Mouse (Mus musculus) hindbrain, embryonic 14.5 days (tissue): ENCODE results near the gene Map7d1. TPM values are rescaled to one million over a fixed set of nuclear protein-coding genes. Genes with fewer than 3 reads are reported as not detected.

Experiments
- ATAC-seq: fragments of 200-750 bp; cut with Nextera tagmentation; 2 replicates; pipeline ENCODE4 v1.8.0; 2017; ENCODE audit warnings: moderate number of reproducible peaks, mild to moderate bottlenecking, moderate TSS enrichment, moderate library complexity; ENCODE audit not compliant: low FRiP score
- DNase-seq: peaks from one replicate; pipeline ENCODE4 v3.0.0-alpha.2; 2015; ENCODE audit warnings: low spot score
- H3K27ac ChIP-seq: fragments of 300-500 bp; sonication (generic); 2 replicates; pipeline ENCODE4 v1.5.1; 2014; ENCODE audit warnings: mild to moderate bottlenecking, moderate library complexity
- H3K27me3 ChIP-seq: fragments of 300-500 bp; sonication (generic); 2 replicates; pipeline ENCODE4 v1.6.1; 2014; ENCODE audit warnings: mild to moderate bottlenecking, low read length, mixed read lengths; ENCODE audit not compliant: control insufficient read depth, insufficient read depth
- H3K36me3 ChIP-seq: fragments of 300-500 bp; sonication (generic); replicated peaks from 2 replicates; pipeline ENCODE4 v1.6.1; 2014; ENCODE audit not compliant: control insufficient read depth, insufficient read depth
- H3K4me1 ChIP-seq: fragments of 300-500 bp; sonication (generic); replicated peaks from 2 replicates; pipeline ENCODE4 v1.6.1; 2014; ENCODE audit warnings: antibody characterized with exemption, low read length, mixed read lengths; ENCODE audit not compliant: control insufficient read depth, insufficient read depth
- H3K4me2 ChIP-seq: fragments of 300-500 bp; sonication (generic); replicated peaks from 2 replicates; pipeline ENCODE4 v1.6.1; 2014; ENCODE audit warnings: mild to moderate bottlenecking, moderate library complexity
- H3K4me3 ChIP-seq: fragments of 300-500 bp; sonication (generic); replicated peaks from 2 replicates; pipeline ENCODE4 v1.5.1; 2014; ENCODE audit warnings: mild to moderate bottlenecking, low read length
- H3K9ac ChIP-seq: fragments of 300-500 bp; sonication (generic); 2 replicates; pipeline ENCODE4 v1.6.1; 2014
- H3K9me3 ChIP-seq: fragments of 300-500 bp; sonication (generic); 2 replicates; pipeline ENCODE4 v1.6.1; 2016; ENCODE audit warnings: low read length; ENCODE audit not compliant: control insufficient read depth
- WGBS: fragments of 180-500 bp; shearing (Covaris S2); extraction: QIAGEN DNeasy Blood & Tissue Kit; methylation state at CpG from one replicate; pipeline ENCODE4 v1.1.7; 2014; 5-methylcytosine and 5-hydroxymethylcytosine counted together
- polyA plus RNA-seq: library from polyadenylated mRNA; unstranded; fragments of >200 nt; fragmentation: Nextera tagmentation; extraction: Ambion mirVana; gene quantifications from 2 replicates; pipeline ENCODE4 v1.2.1, GENCODE M21; 2014

Gene Map7d1
- polyA plus RNA-seq, 1 experiment from 2014 or later, result 84.2 TPM

DNA sequence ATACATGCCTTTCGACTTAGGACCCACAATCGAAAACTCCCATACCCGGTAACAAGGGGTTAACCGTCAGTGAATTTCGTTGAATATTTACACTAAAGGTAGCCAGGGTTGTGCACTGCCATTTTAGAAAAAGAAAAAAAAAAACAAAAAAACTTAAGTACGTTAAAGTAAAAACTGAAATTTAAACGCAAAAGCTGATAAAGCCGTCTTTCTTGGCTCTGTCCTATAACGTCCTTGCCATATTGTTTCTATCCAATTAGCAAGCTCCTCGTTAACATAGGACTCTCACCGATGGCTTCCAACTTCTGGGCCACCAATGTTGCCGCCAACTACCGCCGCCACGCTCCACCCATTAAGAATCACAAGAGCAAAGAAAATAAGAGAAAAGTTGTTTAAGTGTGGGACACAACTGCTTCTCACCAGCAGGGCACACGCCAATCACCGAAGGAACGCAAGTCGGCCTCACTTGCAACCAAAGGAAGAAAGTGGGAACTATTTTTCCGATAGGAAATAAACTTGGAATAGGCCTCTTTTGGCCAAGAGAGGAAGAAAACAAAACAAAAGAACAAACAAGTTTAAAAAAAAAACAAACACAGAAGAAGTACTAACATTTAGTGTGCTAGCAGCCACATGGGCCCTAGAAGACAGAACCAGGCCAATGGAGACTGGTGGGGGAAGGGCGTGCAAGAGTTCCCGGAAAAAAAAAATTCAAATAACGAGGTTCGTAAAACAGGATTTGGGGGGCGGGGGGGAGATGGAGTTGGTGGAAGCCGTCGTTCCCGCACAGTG is 54.4 kb downstream of the Map7d1 start:
- ATAC-seq (no peak), DNase-seq (peak; percentile 50)
- Histone ChIP-seq H3K27me3 (no peaks in the 10 kb centered on the region), H3K4me3 (peak overlapping the region; percentile 84), H3K27ac (peak overlapping the region; percentile 97), H3K36me3 (peaks cover 5% of the 10 kb centered on the region; the same call in 1 of the 2 replicates), H3K9ac (peak overlapping the region; percentile 88), H3K4me1 (peaks cover 28% of the 10 kb centered on the region), H3K4me2 (peak overlapping the region; percentile 79), H3K9me3 (no peaks in the 10 kb centered on the region)
- under 1% methylated on average over 28 of the region's 28 CpGs for WGBS

DNA sequence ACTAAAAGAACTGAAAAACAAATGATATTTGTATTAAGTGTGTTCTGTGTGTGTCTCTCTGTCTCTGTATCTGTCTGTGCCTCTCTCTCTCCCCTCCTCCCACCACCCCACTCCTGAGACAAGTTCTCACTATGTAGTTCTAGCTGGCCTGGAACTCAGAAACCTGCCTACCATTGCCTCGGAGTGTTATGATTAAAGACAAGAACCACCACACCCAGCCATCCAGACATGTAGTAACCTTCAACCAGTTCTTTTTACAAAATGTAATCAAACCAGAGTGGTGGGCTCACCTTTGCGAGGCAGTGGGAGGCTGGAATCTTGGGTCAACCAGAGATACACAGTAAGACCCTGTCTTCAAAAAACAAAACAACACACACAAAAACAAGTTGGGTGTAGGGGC is 55.5 kb downstream of the Map7d1 start:
- peaks cover 5% of the 10 kb centered on the region; the same call in 1 of the 2 replicates for H3K36me3 ChIP-seq
- ATAC-seq, result no peak
- no peaks in the 10 kb centered on the region for H3K27me3 ChIP-seq
- 78% methylated on average over 2 of the region's 2 CpGs for WGBS
- H3K4me2 ChIP-seq, result peak overlapping the region; percentile 79
- H3K27ac ChIP-seq, result no peak overlapping the region
- DNase-seq, result no peak
- H3K4me1 ChIP-seq, result peaks cover 28% of the 10 kb centered on the region
- H3K4me3 ChIP-seq, result peak overlapping the region; percentile 84
- 0 out of 2 replicates have a peak overlapping the region, but pooled peaks have one; percentile 36 for H3K9ac ChIP-seq
- no peaks in the 10 kb centered on the region for H3K9me3 ChIP-seq

DNA sequence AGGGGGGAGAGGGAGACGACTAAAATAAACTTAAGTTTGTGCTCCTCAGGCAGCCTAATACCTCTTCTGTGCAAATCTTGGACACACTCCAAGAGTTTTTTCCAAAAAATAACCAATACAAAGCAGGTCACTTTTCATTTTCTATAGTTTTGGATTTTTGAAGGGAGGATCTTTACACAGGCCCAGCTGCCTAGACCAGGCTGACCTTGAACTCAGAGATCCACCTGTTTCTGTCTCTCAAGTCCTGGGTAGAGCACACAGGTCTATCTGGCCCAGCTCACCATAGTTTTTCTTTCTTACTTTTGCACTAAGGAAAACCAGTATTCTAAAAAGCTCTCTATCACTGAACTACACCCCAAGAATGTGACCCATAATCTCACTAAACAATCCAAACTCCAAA is 56.1 kb downstream of the Map7d1 start:
- Histone ChIP-seq H3K27ac (no peak overlapping the region), H3K4me1 (peaks cover 28% of the 10 kb centered on the region), H3K9ac (0 out of 2 replicates have a peak overlapping the region, but pooled peaks have one; percentile 36), H3K4me3 (peak overlapping the region; percentile 84; the same call in 1 of the 2 replicates), H3K36me3 (peaks cover 5% of the 10 kb centered on the region; the same call in 1 of the 2 replicates), H3K4me2 (peak overlapping the region; percentile 79), H3K9me3 (no peaks in the 10 kb centered on the region), H3K27me3 (no peaks in the 10 kb centered on the region)
- no peak for DNase-seq
- WGBS, result 57% methylated on average over 1 of the region's 1 CpGs
- ATAC-seq, result no peak

DNA sequence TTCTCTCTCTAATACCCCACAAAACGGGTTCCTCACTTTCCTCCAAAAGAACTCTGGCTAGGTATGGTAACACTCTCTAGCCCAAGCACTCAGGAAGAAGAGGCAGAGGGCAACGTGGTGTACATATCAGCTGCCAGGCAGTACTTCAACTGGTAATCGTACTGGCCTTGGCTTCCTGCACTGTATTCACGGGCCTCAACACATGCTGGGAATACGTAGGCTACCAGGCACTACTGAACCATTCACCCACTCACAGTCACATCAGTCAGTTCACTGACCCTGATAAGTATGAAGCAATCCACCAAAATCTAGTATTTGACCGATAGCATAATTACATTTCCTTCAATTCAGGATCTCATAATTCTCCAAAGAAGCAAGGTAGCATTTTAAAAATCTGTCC is 56.6 kb downstream of the Map7d1 start:
- H3K4me2 ChIP-seq, result peak overlapping the region; percentile 79; the same call in 1 of the 2 replicates
- peaks cover 5% of the 10 kb centered on the region for H3K36me3 ChIP-seq
- peaks cover 28% of the 10 kb centered on the region for H3K4me1 ChIP-seq
- 87% methylated on average over 6 of the region's 6 CpGs for WGBS
- no peaks in the 10 kb centered on the region for H3K27me3 ChIP-seq
- H3K9ac ChIP-seq, result no peak overlapping the region
- H3K27ac ChIP-seq, result no peak overlapping the region
- ATAC-seq (no peak), DNase-seq (no peak)
- H3K9me3 ChIP-seq, result no peaks in the 10 kb centered on the region
- H3K4me3 ChIP-seq, result no peak overlapping the region

DNA sequence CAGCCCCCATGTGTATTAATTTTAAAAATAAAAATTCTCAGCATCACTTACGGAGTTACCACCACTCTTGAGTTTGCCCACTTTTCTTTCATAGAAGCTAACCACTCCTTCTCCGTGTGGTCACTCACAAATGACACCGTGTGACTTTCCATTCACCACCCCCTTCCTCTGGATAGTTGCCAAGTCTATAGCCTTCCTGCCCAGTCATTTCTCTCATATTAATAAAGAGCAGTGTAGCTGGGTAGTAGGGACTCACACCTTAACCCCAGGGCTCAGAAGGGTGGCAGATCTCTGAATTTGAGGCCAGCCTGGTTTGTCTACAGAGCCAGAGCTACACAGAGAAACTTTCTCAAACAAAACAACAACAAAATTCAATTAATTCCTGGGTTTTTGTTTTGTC is 58.7 kb downstream of the Map7d1 start:
- Histone ChIP-seq H3K27ac (no peak overlapping the region), H3K4me3 (no peak overlapping the region), H3K4me2 (no peak overlapping the region), H3K27me3 (no peaks in the 10 kb centered on the region), H3K4me1 (peaks cover 23% of the 10 kb centered on the region), H3K9ac (no peak overlapping the region), H3K36me3 (peaks cover 21% of the 10 kb centered on the region), H3K9me3 (no peaks in the 10 kb centered on the region)
- 63% methylated on average over 3 of the region's 3 CpGs for WGBS
- ATAC-seq (no peak), DNase-seq (peak; percentile 32)

DNA sequence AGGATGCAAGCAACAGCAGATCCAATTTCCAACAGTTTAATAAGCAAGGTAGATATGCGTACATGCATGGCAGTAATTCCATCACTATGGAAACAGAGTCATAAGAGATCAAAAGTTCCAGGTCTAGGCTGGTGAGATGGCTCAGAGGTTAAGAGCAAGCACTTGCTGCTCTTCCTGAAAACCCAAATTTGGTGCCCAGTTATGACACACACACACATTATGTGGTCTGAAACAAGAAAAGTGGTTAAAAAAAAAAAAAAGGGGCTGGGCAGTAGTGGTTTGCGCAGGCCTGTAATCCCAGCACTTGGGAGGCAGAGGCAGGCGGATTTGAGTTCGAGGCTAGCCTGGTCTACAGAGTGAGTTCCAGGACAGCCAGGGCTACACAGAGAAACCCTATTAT is 61.2 kb downstream of the Map7d1 start:
- Histone ChIP-seq H3K4me1 (peaks cover 8% of the 10 kb centered on the region; the same call in 1 of the 2 replicates), H3K27ac (no peak overlapping the region), H3K9me3 (no peaks in the 10 kb centered on the region), H3K9ac (no peak overlapping the region), H3K27me3 (no peaks in the 10 kb centered on the region), H3K4me2 (no peak overlapping the region), H3K36me3 (peaks cover 27% of the 10 kb centered on the region), H3K4me3 (no peak overlapping the region)
- 98% methylated on average over 4 of the region's 4 CpGs for WGBS
- ATAC-seq (no peak), DNase-seq (no peak)

DNA sequence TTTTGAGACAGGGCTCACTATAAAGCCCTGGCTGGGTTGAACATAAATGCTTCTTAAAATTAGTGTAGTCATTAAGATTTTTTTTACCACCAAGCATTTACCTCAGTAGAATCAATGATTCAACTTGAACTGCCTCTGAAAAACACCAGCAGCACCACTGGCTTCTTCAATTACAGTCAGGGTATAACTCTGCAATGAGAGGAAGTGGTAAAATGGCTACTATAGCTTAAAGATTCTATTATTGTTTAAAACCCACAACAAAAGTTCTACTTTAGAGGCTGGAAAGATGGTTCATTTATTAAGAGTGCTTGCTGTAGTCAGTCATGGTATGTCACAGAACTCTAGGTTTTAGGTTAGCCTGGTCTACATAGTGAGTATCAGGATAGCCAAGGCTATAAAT is 61.9 kb downstream of the Map7d1 start:
- DNase-seq (no peak), ATAC-seq (no peak)
- Histone ChIP-seq H3K4me2 (no peak overlapping the region), H3K4me1 (0 out of 2 replicates have a peak, but pooled peaks cover 2% of the 10 kb centered on the region), H3K9me3 (no peaks in the 10 kb centered on the region), H3K27me3 (no peaks in the 10 kb centered on the region), H3K9ac (no peak overlapping the region), H3K4me3 (no peak overlapping the region), H3K27ac (no peak overlapping the region), H3K36me3 (peaks cover 32% of the 10 kb centered on the region)

DNA sequence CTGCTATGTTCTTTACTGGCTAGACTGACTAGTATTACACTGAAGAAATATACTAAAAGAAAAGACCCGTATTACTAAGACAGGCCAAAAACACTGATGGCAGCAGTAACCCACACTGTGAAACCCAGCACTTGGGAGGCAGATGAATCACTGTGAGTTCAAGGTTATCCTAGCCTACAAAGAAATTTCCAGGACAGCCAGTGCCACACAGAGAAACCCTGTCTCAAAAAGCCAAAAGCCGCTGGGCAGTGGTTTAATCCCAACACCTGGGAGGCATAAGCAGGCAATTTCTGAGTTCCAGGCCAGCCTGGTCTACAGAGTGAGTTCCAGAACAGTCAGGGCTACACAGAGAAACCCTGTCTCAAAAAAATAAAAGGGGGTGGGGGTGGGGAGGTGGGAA is 65.5 kb downstream of the Map7d1 start:
- no peak overlapping the region for H3K9ac ChIP-seq

DNA sequence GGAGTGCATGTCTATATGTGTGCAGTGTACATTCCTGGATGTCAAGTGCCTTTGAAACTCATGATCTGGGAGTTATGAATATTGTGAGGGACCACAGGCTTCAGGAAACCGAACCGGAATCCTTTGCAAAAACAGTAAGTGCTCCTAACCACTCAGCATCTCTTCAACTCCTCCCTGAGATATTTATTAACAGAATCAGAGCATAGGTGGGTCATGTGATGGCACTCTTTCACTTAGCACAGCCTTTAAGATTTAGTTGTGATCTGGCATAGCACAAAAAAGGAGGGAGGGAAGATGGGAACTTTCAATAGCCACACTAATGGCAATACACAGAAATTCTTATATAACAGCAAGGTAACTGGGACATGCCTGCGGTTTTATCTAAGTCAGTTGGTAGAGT is 69.0 kb downstream of the Map7d1 start:
- Histone ChIP-seq H3K4me2 (no peak overlapping the region), H3K4me3 (no peak overlapping the region), H3K27ac (no peak overlapping the region), H3K36me3 (peaks cover 29% of the 10 kb centered on the region), H3K9me3 (no peaks in the 10 kb centered on the region), H3K4me1 (no peaks in the 10 kb centered on the region), H3K27me3 (no peaks in the 10 kb centered on the region), H3K9ac (no peak overlapping the region)
- no peak for ATAC-seq
- no peak for DNase-seq
- 98% methylated on average over 3 of the region's 3 CpGs for WGBS

More for the DNA sequence above, 65.5 kb downstream of the Map7d1 start:
- H3K4me1 ChIP-seq, result no peaks in the 10 kb centered on the region
- H3K9me3 ChIP-seq, result no peaks in the 10 kb centered on the region
- H3K36me3 ChIP-seq, result peaks cover 33% of the 10 kb centered on the region
- WGBS, result 92% methylated on average over 2 of the region's 2 CpGs
- no peak overlapping the region for H3K4me2 ChIP-seq
- no peaks in the 10 kb centered on the region for H3K27me3 ChIP-seq
- ATAC-seq (no peak), DNase-seq (no peak)
- H3K4me3 ChIP-seq, result no peak overlapping the region
- no peak overlapping the region for H3K27ac ChIP-seq
